Mouse (Mus musculus): ENCODE results near the gene Clec3b. TPM values are rescaled to one million over a fixed set of nuclear protein-coding genes. Genes with fewer than 3 reads are reported as not detected.

Gene Clec3b
- total RNA-seq, 4 experiments from 2014 or later: 2.1 to 3.1 (median 2.4) TPM

GRCm38 (mm10) chr9:123153121-123153520 lies 2.4 kb downstream of the Clec3b start:
- DNase-seq (ENCODE audit: low spot score in 2 of 2): no peak

GRCm38 (mm10) chr9:123156910-123157361 lies 6.2 kb downstream of the Clec3b start:
- peak in 1 of 2 experiments; percentile 24 for DNase-seq (ENCODE audit: low spot score in 2 of 2)

GRCm38 (mm10) chr9:123157699-123158098 lies 7.0 kb downstream of the Clec3b start:
- peak in 1 of 2 experiments; percentile 17 for DNase-seq (ENCODE audit: low spot score in 2 of 2)

DNA sequence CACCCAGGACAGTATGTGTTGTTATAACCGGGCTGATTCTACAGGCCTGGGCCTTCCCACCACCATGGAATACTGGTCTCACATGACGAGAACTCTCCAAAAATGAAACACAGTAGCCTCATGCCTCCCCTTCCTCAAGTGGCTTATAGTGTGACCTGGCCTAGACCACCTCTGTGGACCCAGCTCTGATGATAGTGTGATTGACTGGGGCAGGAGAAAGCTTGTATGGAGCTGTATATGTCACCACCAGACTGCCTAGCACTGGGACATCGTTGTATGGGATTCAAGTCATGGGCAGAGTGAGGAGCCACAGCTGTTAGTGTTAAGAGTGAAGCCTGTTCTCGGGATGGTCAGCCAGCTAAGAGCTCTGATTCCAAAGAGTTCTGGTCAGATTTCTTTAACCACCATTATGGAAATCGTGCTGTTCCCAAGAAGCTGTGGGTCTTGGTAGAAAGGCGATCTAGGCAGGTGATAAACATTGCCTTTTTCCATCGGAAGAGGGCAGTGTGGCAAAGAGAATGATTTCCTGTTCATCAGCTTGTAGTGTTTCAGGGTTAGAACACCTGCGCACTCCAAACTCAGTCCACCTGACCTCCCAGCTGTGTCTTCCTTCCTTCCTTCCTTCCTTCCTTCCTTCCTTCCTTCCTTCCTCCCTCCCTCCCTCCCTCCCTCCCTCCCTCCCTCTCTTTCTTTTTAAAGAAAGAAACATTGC lies 7.5 kb downstream of the Clec3b start:
- no peak for DNase-seq (ENCODE audit: low spot score in 2 of 2)

DNA sequence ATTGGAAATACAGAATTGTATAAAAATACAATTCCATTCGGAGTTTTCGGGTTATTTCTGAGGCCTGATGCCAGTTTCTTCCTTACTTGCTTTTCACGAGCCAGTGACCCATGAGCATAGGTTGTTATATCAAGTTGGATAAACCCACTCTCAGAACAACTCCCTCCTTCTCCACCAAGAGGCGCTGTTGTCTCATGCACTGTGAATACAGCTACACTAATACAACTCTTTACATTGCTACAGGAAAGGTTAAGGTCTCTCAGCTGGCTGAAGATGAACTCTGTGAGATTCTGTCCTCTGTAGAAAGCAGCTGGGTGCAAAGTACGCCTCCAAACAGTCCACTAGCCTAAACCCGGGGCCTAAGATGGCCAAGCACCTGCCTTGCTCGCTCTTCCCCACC lies 8.6 kb downstream of the Clec3b start:
- DNase-seq (ENCODE audit: low spot score in 2 of 2): peak; percentile 42 to 66

GRCm38 (mm10) chr9:123161792-123162191 lies 11.0 kb downstream of the Clec3b start:
- no peak for DNase-seq (ENCODE audit: low spot score in 2 of 2)

DNA sequence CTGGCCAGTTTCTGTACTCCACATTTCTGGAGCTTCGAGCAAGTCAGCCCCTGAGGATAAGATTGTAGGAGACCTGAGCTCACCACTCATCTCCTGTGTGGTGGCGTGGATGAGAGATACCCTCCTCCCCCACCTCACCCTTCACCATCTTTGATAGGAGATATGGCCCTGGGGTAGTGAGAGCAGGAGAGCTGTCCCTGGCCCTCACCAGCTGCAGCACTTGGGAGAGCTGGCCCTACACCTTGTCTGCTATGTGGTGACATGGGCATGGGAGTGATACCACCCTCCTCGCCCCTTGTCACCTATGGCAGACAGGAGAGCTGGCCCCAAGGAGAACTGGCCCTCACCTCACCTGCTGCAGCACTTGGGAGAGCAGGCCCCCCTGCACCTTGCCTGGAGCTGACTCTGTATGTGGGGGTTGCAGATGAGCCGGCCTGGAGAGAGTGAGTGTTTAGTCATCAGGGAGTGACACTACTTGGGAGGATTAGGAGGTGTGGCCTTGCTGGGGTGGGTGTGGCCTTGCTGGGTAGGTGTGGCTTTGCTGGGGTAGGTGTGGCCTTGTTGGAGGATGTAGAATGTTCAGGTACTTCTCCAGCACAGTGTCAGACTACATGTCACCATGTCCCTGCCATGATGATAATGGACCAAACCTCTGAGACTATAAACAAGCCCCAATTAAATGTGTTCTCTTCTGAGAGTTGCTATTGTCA lies 12.4 kb downstream of the Clec3b start:
- DNase-seq (ENCODE audit: low spot score in 2 of 2): no peak

DNA sequence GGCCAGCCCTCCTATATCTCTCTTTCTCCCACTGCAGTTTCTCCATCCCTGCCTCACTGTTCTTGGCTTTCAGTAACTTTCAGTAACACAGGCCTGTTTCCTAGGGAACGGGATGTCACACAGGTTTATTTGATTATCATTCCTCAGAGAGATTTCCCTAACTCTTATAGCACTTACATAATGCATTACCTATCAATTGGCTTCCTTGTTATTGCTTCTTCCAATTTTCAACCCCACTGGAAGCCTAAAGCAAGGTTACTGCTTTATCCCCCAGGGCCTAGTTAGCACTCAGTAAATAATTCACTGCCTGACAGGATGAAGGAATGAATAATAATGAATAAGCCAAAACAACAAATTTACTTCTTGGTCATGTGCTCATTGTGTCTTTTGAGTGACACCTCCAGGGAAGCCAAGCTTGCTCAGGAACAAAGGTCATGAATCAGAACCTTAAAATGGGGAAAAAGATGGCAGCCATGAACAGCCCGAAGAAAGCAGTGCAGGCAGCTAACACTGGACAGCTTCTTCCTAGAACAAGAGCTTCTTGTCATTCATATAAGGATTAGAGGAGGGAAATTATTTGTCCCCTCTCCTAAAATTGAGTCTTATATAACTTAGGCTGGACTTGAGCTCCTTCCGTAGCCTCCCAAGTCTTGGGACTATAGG lies 15.2 kb downstream of the Clec3b start:
- no peak for DNase-seq (ENCODE audit: low spot score in 2 of 2)

DNA sequence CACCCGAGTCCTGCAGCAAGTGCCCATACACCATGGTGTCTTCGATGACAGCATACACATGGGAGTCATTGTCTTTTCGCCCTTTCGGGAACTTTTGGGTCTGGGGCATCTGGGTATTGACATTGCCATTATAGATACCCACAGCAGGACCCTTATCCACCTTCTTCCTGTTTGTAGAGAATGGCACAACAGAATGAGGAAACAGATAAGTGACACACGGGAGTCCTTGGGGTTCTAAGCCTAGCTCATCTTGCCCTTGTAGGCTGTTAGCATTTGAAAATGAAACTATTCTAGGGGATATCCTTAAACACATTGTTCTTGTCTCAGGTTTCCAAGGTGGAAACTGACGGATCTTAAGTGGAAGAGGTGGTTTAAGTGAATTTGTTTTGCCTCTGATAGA lies 23.0 kb downstream of the Clec3b start:
- no peak for DNase-seq (ENCODE audit: low spot score in 2 of 2)

DNA sequence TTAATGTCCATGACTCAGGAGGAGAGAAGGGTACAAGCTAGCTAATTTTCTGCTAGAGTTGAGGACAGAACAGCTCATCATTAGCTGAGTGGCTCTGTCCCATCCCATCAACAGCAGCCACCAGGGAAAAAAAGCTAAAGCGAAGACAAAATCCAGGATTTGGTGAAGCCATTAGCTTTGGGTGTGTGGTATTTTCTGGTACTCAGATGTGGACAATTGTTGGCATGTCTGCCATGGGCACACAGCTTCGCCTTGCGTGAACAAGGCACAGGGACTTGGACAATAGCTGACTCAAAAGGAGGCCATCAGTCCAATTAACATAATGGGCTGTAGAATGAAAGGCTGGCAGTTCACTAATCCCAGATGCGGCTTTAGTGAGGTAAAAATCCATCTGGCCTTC lies 23.6 kb downstream of the Clec3b start:
- DNase-seq (ENCODE audit: low spot score in 2 of 2): no peak

- no peak for DNase-seq (ENCODE audit: low spot score in 2 of 2)
Measured at GRCm38 (mm10) chr9:123177380-123178048, 26.8 kb downstream of the Clec3b start.

GRCm38 (mm10) chr9:123180003-123180402 lies 29.3 kb downstream of the Clec3b start:
- no peak for DNase-seq (ENCODE audit: low spot score in 2 of 2)

DNA sequence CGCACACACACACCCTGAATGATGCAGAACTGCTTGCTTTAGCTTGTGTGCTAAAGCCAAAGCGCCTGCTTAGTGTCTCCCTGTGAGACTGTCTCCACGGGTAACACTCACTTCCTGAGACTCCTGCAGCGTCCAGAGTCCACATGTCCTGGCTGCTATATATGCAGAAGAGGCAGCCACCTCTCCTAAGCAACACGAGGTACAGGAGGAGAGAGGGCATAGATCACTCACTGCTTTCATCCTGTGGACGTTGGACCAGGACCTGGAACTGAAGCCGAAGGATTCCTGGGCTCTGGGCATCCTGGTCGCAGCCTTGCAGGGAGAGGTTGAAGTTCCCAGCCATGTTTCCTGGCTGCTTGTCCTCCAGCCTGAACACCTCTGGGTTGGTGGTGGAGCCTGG lies 32.5 kb downstream of the Clec3b start:
- DNase-seq (ENCODE audit: low spot score in 2 of 2): no peak

DNA sequence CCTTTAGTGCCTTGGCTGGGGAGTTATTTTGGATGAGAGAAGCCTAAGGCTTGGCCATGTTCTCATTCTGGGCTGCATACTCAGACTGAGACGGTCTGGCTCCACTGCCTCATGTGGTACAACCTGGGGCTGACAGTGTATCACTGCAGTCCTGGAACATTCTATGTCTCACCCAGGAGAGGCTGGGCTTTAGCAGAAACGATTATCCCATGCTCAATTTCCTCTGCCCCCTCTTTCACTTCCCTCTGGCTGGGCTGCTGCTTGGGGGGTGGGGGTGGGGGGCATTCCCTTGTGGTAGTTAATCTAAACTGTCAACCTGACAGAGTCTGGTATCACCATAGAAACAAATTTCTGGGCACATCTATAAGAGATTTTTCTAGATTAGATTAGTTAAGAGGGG lies 34.8 kb downstream of the Clec3b start:
- no peak for DNase-seq (ENCODE audit: low spot score in 2 of 2)

DNA sequence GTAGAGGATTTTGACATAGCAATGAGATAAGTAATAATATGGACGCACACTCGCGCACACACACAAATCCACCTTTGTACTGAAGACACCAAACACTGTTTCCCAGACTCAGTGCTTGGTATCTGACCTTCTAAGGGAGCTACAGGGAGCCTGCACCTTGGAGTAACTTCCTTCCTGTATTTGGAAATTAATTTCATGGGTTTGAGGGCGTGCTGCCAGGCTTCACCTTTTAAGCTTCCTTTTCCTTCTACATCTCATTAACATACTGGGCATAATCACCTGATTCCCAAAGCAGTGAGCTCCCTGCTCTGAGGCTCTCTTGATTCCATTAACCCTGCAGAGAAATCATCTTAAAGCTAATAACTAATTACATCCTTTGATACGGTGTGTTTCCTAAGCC lies 35.4 kb downstream of the Clec3b start:
- no peak for DNase-seq (ENCODE audit: low spot score in 2 of 2)

DNA sequence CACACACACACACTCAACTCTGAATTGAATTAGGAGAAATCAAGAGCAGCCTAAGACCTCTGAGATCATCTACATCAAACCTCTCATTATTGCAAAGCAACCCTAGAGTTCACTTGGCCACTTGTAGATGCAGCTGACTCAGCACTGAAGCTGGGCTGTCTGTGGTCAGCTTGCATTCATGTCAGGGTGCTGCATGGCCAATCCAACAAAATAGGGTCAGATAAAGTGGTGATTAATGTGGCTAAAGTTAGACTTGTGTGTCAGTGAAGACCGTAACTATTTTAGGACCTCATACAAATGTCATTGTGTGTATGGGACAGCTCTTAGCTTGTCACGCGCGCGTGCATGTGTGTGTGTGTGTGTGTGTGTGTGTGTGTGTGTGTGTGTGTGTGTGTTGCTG lies 36.8 kb downstream of the Clec3b start:
- no peak for DNase-seq (ENCODE audit: low spot score in 2 of 2)

DNA sequence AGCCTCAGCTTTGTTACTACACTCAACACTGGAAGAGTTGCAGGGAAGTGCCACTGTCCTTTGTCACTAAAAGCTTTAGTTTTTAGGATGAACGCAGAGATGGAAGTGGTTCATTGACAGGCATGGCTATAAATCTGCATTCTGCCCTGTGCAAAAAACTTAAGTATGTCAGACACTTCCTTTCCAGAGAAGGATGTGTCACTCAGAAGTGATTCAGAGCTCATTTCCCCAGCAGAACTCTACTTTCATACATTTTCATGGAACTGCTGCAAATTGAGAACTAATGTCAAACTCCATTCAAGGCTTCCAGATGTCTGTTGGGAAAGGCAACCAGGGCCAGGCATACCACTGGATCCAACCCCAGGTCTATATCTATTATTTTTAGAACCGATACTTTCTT lies 37.5 kb downstream of the Clec3b start:
- no peak for DNase-seq (ENCODE audit: low spot score in 2 of 2)

GRCm38 (mm10) chr9:123200116-123200515 lies 49.4 kb downstream of the Clec3b start:
- DNase-seq (ENCODE audit: low spot score in 2 of 2): no peak

GRCm38 (mm10) chr9:123206526-123206925 lies 55.8 kb downstream of the Clec3b start:
- DNase-seq (ENCODE audit: low spot score in 2 of 2): no peak

GRCm38 (mm10) chr9:123206948-123207347 lies 56.2 kb downstream of the Clec3b start:
- DNase-seq (ENCODE audit: low spot score in 2 of 2): no peak

Measured in layer of hippocampus, adult 8-10 months (tissue).